Mouse (Mus musculus) liver, adult 2 months (tissue): ENCODE data around the gene Msh5.

Experiments used
- CTCF ChIP-seq: fragments of 200-500 bp; IDR thresholded peaks from 2 replicates; pipeline ENCODE4 v1.5.1; 2011; ENCODE audit warnings: low read depth, low read length, control low read depth
- POLR2A ChIP-seq: fragments of 200-500 bp; IDR thresholded peaks from 2 replicates; pipeline ENCODE4 v1.6.1; 2011; ENCODE audit warnings: low read length, control low read depth; ENCODE audit not compliant: insufficient read depth; ENCODE audit errors: extremely low read depth

DNA sequence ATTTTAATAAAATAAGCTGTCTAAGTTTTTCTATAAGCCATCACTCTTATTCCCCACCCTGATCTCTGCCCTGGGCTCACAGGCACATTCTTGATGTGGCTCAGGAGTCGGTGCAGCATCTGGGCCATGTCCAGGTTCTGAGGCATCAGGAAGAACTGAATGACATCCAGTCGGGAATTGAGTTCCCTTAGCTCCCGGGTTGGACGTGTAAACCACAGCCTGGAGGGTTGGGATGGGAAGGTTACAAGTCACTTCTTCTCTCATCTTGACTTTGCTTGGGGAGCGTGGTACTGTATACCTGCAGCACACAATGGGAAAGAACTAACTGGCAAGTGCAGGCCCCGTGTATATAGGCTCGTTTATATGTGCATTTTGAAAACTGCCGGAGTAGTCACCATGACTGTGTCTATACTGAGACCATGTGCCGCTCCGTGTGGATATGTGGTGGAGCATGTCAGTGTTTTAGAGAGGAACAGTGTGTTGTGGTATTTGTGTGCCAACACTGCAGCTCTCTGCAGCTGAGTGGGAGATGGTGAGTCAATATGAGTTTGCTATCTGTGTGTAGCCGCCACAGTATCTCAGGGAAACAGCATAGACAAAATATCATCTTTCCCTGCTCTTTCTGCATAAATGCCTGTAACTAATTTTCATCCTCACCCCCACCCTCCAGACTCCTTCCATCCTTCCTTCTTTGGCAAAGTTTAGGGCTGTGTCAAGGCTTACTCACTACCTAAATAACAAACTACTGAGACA, 7.2 kb downstream of the Msh5 start:
- TF ChIP-seq POLR2A: no peak
- TF ChIP-seq CTCF: no peak
